Mouse (Mus musculus) heart, embryonic 16.5 days (tissue): ENCODE data around the gene Gsg1l. TPM values are rescaled to one million over a fixed set of nuclear protein-coding genes. Genes with fewer than 3 reads are reported as not detected.

Experiments used
- ATAC-seq: fragments of 200-750 bp; cut with Nextera tagmentation; replicated peaks from 2 replicates; pipeline ENCODE4 v1.8.0; 2017; ENCODE audit warnings: moderate number of reproducible peaks; ENCODE audit not compliant: insufficient read depth, low FRiP score; ENCODE audit errors: extremely low read depth
- H3K27ac ChIP-seq: fragments of 300-500 bp; sonication (generic); 2 replicates; pipeline ENCODE4 v1.5.1; 2014; ENCODE audit warnings: mild to moderate bottlenecking, low read length, control low read depth, moderate library complexity
- H3K27me3 ChIP-seq: fragments of 300-500 bp; sonication (generic); 2 replicates; pipeline ENCODE4 v1.6.1; 2014; ENCODE audit warnings: low read length, mixed read lengths; ENCODE audit not compliant: control insufficient read depth, insufficient read depth
- H3K36me3 ChIP-seq: fragments of 300-500 bp; sonication (generic); 2 replicates; pipeline ENCODE4 v1.6.1; 2014; ENCODE audit not compliant: control insufficient read depth, insufficient read depth
- H3K4me1 ChIP-seq: fragments of 300-500 bp; sonication (generic); 2 replicates; pipeline ENCODE4 v1.6.1; 2014; ENCODE audit warnings: low read length, mixed read lengths; ENCODE audit not compliant: control insufficient read depth, insufficient read depth
- H3K4me2 ChIP-seq: fragments of 300-500 bp; sonication (generic); 2 replicates; pipeline ENCODE4 v1.6.1; 2014; ENCODE audit warnings: low read depth, mild to moderate bottlenecking, control low read depth, low read length
- H3K4me3 ChIP-seq: fragments of 300-500 bp; sonication (generic); 2 replicates; pipeline ENCODE4 v1.5.1; 2014; ENCODE audit warnings: mild to moderate bottlenecking, control low read depth, low read length
- H3K9ac ChIP-seq: fragments of 300-500 bp; sonication (generic); 2 replicates; pipeline ENCODE4 v1.6.1; 2014; ENCODE audit warnings: low read length, control low read depth
- H3K9me3 ChIP-seq: fragments of 300-500 bp; sonication (generic); replicated peaks from 2 replicates; pipeline ENCODE4 v1.6.1; 2016; ENCODE audit warnings: low read length; ENCODE audit not compliant: control insufficient read depth
- WGBS: fragments of 180-500 bp; shearing (Covaris S2); extraction: QIAGEN DNeasy Blood & Tissue Kit; methylation state at CpG from one replicate; pipeline ENCODE4 v1.1.7; 2014; 5-methylcytosine and 5-hydroxymethylcytosine counted together
- polyA plus RNA-seq: library from polyadenylated mRNA; unstranded; fragments of >200 nt; fragmentation: Nextera tagmentation; extraction: Ambion mirVana; gene quantifications from 2 replicates; pipeline ENCODE4 v1.2.1, GENCODE M21; 2015

Gsg1l gene
- polyA plus RNA-seq, 1 experiment from 2014 or later: 7.5 TPM

DNA sequence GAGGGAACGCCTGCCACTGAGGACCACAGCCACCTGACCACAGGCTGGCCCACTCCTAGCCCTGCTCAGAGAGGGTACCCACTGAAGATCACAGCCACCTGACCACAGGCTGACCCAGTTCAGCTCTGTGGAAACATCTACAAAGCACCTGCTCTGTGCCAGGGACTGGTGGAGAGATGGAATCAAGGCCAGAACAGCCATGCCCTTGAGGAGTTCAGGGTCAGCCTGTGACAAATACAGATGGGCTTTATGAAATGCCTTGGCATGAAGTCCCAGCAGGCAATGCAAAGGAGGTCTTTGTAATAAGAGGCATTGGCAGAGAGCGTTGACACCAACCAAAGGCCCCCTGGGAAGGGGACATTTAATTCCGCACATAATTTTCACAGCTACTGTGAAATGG is 93.9 kb downstream of the Gsg1l start:
- Histone ChIP-seq H3K4me3 (no peak overlapping the region), H3K27ac (no peak overlapping the region)
- ATAC-seq: no peak

DNA sequence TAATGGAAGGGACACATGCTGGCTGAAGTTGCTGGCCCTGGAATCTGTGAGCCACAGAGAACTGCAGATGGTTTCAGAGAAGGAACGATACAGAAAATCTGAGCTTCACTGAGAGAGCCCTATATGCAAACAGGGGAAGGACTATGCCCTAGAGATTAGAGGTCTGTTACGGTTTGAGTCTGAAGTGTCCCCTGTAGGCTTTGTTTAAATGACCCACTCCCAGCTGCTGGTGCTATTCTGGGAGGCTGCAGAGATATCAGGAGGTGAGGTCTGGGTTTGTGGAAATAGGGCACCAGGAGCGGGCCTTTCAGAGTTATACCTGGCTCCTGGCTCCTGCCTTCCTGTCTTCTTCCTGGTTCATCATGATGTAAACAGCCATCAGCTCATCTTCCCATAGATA is 95.1 kb downstream of the Gsg1l start:
- H3K27me3 ChIP-seq: no peaks in the 10 kb centered on the region
- H3K4me3 ChIP-seq: no peak overlapping the region
- no peak overlapping the region for H3K9ac ChIP-seq
- no peaks in the 10 kb centered on the region for H3K9me3 ChIP-seq
- H3K4me1 ChIP-seq: peaks cover 16% of the 10 kb centered on the region
- ATAC-seq: peak; percentile 58
- WGBS: 45% methylated on average over 3 of the region's 3 CpGs
- no peaks in the 10 kb centered on the region for H3K36me3 ChIP-seq
- H3K4me2 ChIP-seq: no peak overlapping the region
- H3K27ac ChIP-seq: peak overlapping the region; percentile 28

More for the DNA sequence above, 93.9 kb downstream of the Gsg1l start:
- H3K9me3 ChIP-seq: no peaks in the 10 kb centered on the region
- no peak overlapping the region for H3K4me2 ChIP-seq
- H3K9ac ChIP-seq: no peak overlapping the region
- peaks cover 16% of the 10 kb centered on the region for H3K4me1 ChIP-seq
- 74% methylated on average over 3 of the region's 3 CpGs for WGBS
- no peaks in the 10 kb centered on the region for H3K27me3 ChIP-seq
- no peaks in the 10 kb centered on the region for H3K36me3 ChIP-seq

DNA sequence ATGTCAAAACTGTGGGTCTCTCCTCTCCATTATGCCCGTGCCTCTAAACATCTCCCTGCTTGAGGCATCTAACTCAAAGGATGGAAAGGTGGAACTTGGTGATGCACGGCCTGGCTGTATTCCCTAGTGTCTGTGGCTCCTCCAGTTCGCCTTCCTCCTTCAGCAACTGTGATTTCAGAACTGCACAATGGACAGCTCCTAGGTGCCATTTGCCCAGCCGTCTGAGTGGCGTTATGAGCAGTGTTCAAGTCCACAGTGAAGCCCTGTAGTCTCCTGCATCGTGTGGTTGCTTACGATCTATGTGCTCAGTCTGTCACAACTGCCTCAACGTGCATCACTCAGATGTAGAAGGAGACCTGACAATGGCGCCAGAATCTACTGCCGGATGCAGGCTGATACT is 96.6 kb downstream of the Gsg1l start:
- Histone ChIP-seq H3K9ac (no peak overlapping the region), H3K4me2 (no peak overlapping the region), H3K27me3 (no peaks in the 10 kb centered on the region), H3K27ac (no peak overlapping the region), H3K4me3 (no peak overlapping the region), H3K36me3 (no peaks in the 10 kb centered on the region), H3K4me1 (peaks cover 16% of the 10 kb centered on the region), H3K9me3 (no peaks in the 10 kb centered on the region)
- WGBS: 67% methylated on average over 10 of the region's 10 CpGs
- no peak for ATAC-seq

DNA sequence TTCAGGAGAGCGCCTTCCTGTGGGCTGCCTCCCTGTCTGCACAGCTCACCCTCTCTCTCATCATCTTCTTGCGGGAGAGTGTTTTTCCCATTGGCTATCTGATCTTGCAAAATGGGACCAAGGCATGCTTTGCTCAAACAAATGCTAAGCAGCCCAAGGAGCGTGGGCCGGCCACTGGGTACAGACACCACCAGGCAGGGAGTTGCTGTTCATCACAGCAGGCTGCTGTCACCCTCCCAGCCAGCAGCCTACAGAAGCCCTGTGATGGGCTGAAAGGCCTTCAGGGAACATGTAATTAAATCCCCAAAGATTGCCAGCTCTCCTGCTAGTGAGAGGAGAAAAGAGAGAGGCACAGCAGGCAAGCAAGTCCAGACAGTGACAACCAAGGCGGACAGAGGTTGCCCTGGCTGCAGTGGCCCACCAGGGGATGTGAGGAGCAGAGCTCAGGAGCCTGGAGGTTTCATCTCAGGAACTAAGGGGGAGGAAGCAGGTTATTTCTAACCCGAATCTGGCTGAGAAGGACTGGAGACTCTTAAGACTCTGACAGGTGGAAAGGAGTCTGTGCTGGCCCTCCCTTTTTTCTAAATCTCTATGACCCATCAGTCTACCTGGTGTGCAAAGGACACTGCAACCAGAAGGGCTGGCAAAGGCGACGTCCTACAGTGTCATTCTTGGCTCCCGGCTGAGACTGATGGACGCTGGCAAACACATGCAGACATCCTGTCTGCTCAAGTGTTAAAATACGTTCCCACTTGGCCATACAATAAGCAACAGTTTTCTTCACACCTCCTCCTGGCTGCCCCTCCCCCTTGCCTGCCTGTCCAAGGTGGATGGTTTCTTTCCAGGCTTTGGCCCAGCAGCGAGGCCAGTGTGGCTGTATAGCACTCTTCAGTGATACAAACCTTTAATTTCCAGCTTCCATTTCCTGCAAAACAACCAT is 98.0 kb downstream of the Gsg1l start:
- H3K4me3 ChIP-seq: no peak overlapping the region
- ATAC-seq: no peak
- no peaks in the 10 kb centered on the region for H3K27me3 ChIP-seq
- no peaks in the 10 kb centered on the region for H3K9me3 ChIP-seq
- peaks cover 16% of the 10 kb centered on the region for H3K4me1 ChIP-seq
- H3K27ac ChIP-seq: no peak overlapping the region
- no peak overlapping the region for H3K9ac ChIP-seq
- WGBS: 42% methylated on average over 12 of the region's 12 CpGs
- H3K4me2 ChIP-seq: no peak overlapping the region
- H3K36me3 ChIP-seq: no peaks in the 10 kb centered on the region

DNA sequence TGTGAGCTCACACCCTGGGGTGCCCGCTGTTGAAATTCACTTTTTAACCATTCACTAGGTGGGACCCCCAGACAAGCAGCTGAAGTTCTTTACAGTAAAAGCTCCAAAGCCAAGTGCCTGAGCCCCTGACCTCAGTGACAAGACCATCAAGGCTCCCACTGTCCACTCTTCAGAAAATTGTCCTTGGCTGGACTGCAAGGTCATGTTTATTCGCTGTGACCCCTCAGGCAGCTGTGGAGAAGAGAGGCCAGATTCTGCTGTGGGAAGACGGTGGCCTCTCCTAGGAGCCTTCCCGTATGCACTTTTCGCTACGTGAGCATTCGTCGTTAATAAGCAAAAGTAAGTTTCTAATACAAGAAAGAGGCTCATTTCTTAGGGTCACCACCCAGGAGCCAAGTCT is 102.6 kb downstream of the Gsg1l start:
- Histone ChIP-seq H3K9ac (no peak overlapping the region), H3K4me1 (no peaks in the 10 kb centered on the region), H3K36me3 (no peaks in the 10 kb centered on the region), H3K4me3 (no peak overlapping the region), H3K9me3 (no peaks in the 10 kb centered on the region), H3K4me2 (no peak overlapping the region), H3K27ac (no peak overlapping the region), H3K27me3 (no peaks in the 10 kb centered on the region)
- 78% methylated on average over 8 of the region's 8 CpGs for WGBS
- no peak for ATAC-seq

DNA sequence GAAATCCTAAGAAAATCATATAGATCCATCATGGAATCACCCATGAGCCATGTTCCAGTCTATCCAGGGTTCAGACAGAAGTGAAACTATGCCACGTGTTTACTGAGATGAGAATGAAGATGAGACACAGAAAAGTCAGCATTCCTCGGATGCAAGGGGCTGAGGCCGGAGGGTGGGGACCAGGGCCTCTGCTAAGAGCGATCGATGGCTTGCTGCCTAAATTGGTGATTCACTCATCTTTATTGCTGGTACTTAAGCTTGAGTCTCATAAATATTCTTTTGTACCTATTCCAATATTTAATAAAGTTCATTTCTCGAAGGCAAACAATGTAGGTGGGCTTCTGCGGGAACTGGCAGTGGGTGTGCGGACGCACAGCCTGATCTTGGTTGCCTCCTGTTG is 105.5 kb downstream of the Gsg1l start:
- H3K4me1 ChIP-seq: peaks cover 17% of the 10 kb centered on the region
- H3K4me2 ChIP-seq: no peak overlapping the region
- 0 out of 2 replicates have a peak, but pooled peaks cover 3% of the 10 kb centered on the region for H3K9me3 ChIP-seq
- H3K27ac ChIP-seq: no peak overlapping the region
- H3K9ac ChIP-seq: no peak overlapping the region
- H3K27me3 ChIP-seq: no peaks in the 10 kb centered on the region
- no peaks in the 10 kb centered on the region for H3K36me3 ChIP-seq
- ATAC-seq: no peak
- 88% methylated on average over 9 of the region's 9 CpGs for WGBS
- no peak overlapping the region for H3K4me3 ChIP-seq

DNA sequence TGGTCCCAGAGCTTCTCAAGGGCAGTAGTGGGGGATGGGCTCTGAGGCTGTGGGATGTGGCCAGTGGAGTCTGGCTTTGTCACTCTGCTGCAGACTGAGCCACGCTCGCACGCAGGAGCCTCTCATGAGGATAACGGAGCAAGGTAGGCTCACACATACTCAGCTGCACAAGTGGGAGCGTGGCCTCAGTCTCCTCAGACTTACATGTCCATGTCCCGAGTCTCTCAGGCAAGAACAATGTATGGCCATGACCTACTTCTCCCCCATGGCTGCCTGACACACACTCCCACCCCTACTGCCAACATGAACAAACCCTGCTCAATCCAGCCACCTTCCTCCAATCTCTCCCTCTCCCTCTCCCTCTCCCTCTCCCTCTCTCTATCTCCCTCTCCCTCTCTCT is 106.8 kb downstream of the Gsg1l start:
- Histone ChIP-seq H3K4me2 (no peak overlapping the region), H3K27me3 (no peaks in the 10 kb centered on the region), H3K27ac (no peak overlapping the region), H3K36me3 (no peaks in the 10 kb centered on the region), H3K9ac (no peak overlapping the region), H3K4me1 (peaks cover 22% of the 10 kb centered on the region), H3K9me3 (0 out of 2 replicates have a peak, but pooled peaks cover 3% of the 10 kb centered on the region), H3K4me3 (no peak overlapping the region)
- 56% methylated on average over 6 of the region's 6 CpGs for WGBS
- ATAC-seq: no peak

DNA sequence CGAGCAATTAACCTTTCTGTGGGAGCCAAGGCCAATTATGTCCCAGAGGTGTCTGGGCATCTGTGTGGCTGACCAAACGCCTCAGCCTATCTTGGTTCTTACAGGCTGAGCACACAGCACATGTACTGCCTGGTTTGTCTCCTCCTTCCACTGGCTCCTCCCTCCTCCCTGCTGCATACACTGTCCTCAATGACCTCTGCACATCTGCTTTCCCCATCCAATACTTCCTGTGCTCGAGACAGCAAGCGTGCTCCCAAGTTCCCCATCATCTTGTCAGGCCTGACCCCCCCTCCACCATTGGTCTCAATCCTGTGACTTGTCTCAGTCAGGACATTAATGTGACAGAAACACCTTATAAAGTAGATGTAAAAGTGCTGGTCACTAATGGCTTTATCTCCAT is 108.3 kb downstream of the Gsg1l start:
- H3K27me3 ChIP-seq: no peaks in the 10 kb centered on the region
- no peak for ATAC-seq
- H3K4me2 ChIP-seq: no peak overlapping the region
- 47% methylated on average over 4 of the region's 4 CpGs for WGBS
- no peaks in the 10 kb centered on the region for H3K36me3 ChIP-seq
- peak overlapping the region; percentile 65; the same call in 1 of the 2 replicates for H3K27ac ChIP-seq
- H3K9ac ChIP-seq: no peak overlapping the region
- peaks cover 28% of the 10 kb centered on the region for H3K4me1 ChIP-seq
- H3K9me3 ChIP-seq: 0 out of 2 replicates have a peak, but pooled peaks cover 3% of the 10 kb centered on the region
- no peak overlapping the region for H3K4me3 ChIP-seq

DNA sequence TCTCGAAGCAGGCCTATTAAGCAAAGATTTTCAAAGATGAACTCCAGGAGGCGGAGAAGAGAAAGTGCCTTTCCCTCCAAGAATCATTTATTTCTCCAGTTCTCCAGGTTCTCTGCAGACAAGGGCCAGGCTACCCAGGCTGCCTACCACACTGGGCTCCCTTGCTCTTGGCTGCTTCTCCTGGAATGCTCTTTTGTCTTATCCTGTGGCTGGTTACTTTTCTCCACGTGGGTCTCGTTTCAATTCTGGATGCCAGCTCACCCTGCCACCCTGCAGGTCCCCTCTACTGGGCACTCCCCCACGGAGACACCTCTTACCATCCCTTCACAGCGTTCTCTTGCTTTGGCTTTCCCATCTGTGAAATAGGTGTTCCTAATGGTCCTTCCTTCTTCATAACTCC is 109.4 kb downstream of the Gsg1l start:
- Histone ChIP-seq H3K27ac (peak overlapping the region; percentile 65), H3K9ac (peak overlapping the region; percentile 48), H3K36me3 (no peaks in the 10 kb centered on the region), H3K4me1 (peaks cover 28% of the 10 kb centered on the region), H3K9me3 (0 out of 2 replicates have a peak, but pooled peaks cover 3% of the 10 kb centered on the region), H3K4me3 (no peak overlapping the region), H3K4me2 (no peak overlapping the region), H3K27me3 (no peaks in the 10 kb centered on the region)
- WGBS: 63% methylated on average over 6 of the region's 6 CpGs
- no peak for ATAC-seq
